Mouse (Mus musculus) bone marrow, adult 2 months (tissue): ENCODE results near the gene Sgsm2. TPM values are rescaled to one million over a fixed set of nuclear protein-coding genes. Genes with fewer than 3 reads are reported as not detected.

Experiments used
- H3K27ac ChIP-seq: fragments of 200-500 bp; 2 replicates; pipeline ENCODE4 v1.5.1; 2012; ENCODE audit warnings: low read depth, mild to moderate bottlenecking, control low read depth, inconsistent platforms, low read length; ENCODE audit not compliant: control insufficient read depth, poor library complexity, insufficient read depth
- H3K4me1 ChIP-seq: fragments of 200-500 bp; 2 replicates; pipeline ENCODE4 v1.6.1; 2011; ENCODE audit warnings: low read length; ENCODE audit not compliant: control insufficient read depth, insufficient read depth
- H3K4me3 ChIP-seq: fragments of 200-500 bp; replicated peaks from 2 replicates; pipeline ENCODE3; 2011; ENCODE audit warnings: mild to moderate bottlenecking, low read depth, low read length, control low read depth; ENCODE audit not compliant: control insufficient read depth
- CTCF ChIP-seq: fragments of 200-500 bp; IDR thresholded peaks from 2 replicates; pipeline ENCODE4 v1.5.1; 2011; ENCODE audit warnings: low read length, control low read depth; ENCODE audit not compliant: control insufficient read depth, insufficient read depth
- POLR2A ChIP-seq: fragments of 200-500 bp; IDR thresholded peaks from 2 replicates; pipeline ENCODE4 v1.6.1; 2011; ENCODE audit warnings: low read depth, mild to moderate bottlenecking, control low read depth, low read length, borderline replicate concordance; ENCODE audit not compliant: control insufficient read depth
- WGBS: fragments of 180-500 bp; shearing (Covaris S2); methylation state at CpG from one replicate; pipeline ENCODE4 v1.1.7; 2018; 5-methylcytosine and 5-hydroxymethylcytosine counted together
- polyA plus RNA-seq: library from polyadenylated mRNA; stranded (reverse); fragments of >200 nt; gene quantifications from 2 replicates; pipeline ENCODE4 v1.2.4, GENCODE M21; 2011; ENCODE audit warnings: low replicate concordance; ENCODE audit not compliant: missing spikeins, insufficient read depth, insufficient read length

Gene Sgsm2
- polyA plus RNA-seq, 1 experiment, result 4.8 TPM

- no peak overlapping the region for H3K4me3 ChIP-seq
- TF ChIP-seq POLR2A (no peak), CTCF (no peak)
- H3K27ac ChIP-seq, result no peak overlapping the region
- WGBS, result 88% methylated on average over 6 of the region's 6 CpGs
- no peaks in the 10 kb centered on the region for H3K4me1 ChIP-seq
Measured at GRCm38 (mm10) chr11:74919249-74919648, 22.4 kb upstream of the Sgsm2 start.

- Histone ChIP-seq H3K27ac (no peak overlapping the region), H3K4me1 (no peaks in the 10 kb centered on the region), H3K4me3 (no peak overlapping the region)
- 72% methylated on average over 3 of the region's 3 CpGs for WGBS
- no peak for TF ChIP-seq POLR2A
- TF ChIP-seq CTCF, result no peak
Measured at GRCm38 (mm10) chr11:74912492-74912891, 15.6 kb upstream of the Sgsm2 start.

DNA sequence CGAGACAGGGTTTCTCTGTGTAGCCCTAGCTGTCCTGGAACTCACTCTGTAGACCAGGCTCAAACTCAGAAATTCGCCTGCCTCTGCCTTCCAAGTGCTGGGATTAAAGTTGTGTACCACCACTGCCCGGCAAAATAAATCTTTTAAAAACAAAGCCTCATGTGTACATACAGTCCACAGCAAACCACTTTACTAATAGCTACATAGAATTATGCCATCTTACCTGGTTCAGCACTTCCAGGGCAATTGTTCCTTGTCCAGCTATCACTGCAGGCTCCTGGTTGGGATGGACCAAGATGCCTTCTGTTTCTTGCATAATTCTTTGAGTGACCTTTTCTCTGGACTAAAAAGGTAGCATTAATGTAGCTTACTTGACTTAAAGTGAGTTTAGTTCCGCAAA, 13.1 kb upstream of the Sgsm2 start:
- Histone ChIP-seq H3K27ac (no peak overlapping the region), H3K4me3 (no peak overlapping the region), H3K4me1 (no peaks in the 10 kb centered on the region)
- 84% methylated on average over 4 of the region's 4 CpGs for WGBS
- TF ChIP-seq CTCF, result no peak
- TF ChIP-seq POLR2A, result no peak

DNA sequence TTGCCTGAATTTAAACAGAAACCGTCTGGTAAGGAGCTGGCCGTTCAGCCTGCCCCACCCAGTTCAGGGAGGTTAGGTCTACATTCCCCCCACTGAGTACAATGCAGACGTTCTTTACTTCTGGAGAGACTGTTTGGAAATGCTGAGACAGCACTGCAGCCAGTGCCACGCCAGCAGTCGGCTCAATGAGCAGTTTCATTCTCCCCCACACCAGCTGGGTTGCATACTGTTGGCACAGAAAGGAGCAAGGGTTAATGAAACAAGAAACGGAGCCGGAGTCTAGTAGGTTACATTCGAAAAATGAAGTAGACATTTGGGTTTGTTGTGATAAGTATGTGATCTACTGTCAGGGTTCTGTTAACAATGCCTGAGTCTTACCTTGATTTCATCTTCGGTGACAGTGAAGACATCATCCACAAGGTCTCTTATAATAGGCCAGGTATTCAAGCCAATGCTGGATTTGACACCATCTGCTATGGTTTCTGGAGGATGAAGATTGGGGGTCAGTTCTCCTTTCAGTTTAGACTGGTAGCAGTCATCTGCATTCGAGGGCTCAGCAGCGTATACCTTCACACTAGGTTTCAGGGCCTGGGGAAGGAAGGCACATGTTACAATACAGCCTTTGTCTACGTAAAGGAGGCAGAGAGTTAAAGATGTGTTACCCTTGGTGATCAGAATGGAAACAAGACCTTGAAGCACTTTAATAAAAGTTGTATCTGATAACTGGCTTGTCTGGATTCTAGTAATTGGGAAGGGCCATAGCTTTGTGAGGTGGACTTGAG, 11.9 kb upstream of the Sgsm2 start:
- Histone ChIP-seq H3K27ac (no peak overlapping the region), H3K4me3 (no peak overlapping the region), H3K4me1 (no peaks in the 10 kb centered on the region)
- WGBS, result 82% methylated on average over 12 of the region's 12 CpGs
- TF ChIP-seq CTCF (no peak), POLR2A (no peak)

DNA sequence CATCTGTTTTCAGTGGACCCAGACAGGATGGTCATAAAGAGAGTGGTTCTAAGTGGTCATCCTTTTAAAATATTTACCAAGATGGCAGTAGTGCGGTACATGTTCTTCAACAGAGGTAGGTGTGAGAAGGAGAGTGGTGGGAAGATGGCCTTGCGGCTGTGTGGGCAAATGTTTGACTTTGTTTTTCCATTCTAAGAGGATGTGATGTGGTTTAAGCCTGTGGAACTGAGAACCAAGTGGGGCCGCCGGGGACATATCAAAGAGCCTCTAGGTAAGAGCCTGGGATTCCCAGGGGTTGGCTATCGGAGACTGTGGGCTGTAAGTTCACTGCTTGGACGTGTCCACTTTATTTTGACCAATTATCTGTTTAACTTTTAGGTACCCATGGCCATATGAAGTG, 11.0 kb upstream of the Sgsm2 start:
- Histone ChIP-seq H3K27ac (no peak overlapping the region), H3K4me1 (no peaks in the 10 kb centered on the region), H3K4me3 (no peak overlapping the region)
- TF ChIP-seq POLR2A (no peak), CTCF (no peak)
- 92% methylated on average over 6 of the region's 6 CpGs for whole genome bisulfite sequencing

- TF ChIP-seq POLR2A (no peak), CTCF (no peak)
- Histone ChIP-seq H3K4me1 (no peaks in the 10 kb centered on the region), H3K27ac (no peak overlapping the region), H3K4me3 (no peak overlapping the region)
- WGBS, result 88% methylated on average over 5 of the region's 5 CpGs
Measured at GRCm38 (mm10) chr11:74902416-74902815, 5.6 kb upstream of the Sgsm2 start.

DNA sequence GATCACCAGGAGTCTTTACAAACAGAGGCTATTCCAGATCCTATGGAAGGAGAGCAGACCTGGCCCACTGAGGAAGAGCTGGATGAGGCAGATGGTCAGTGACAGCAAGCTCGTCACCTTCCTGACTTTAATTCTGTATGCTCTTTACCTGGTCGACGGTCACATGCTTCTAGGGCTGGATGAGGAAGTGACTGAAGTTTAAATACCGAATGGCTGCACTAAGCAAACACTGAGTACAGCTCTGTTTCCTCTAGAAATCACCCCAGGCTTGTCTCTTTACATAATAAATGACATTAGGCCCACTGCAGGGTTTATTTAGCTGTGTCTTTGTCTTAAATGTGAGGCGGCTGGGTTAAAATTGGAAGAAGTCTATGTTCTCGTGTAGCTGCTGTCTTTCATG, 4.7 kb upstream of the Sgsm2 start:
- H3K4me1 ChIP-seq, result no peaks in the 10 kb centered on the region
- TF ChIP-seq CTCF (no peak), POLR2A (no peak)
- H3K27ac ChIP-seq, result no peak overlapping the region
- H3K4me3 ChIP-seq, result no peak overlapping the region
- 72% methylated on average over 6 of the region's 6 CpGs for WGBS

DNA sequence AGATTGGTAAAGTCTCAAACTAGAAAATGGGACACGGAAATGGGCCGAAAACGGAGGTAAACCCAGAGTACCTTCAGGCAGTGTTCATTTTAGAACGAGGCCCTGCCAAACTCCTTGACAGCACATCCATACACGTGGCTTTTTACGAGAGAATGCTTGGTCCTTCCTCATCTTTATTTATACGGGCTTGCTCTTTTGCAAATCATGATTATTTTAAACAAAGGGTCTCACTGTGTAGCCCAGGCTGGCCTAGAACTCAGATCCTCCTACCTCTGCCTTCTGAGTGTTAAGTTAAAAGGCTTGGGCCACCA, 1.6 kb upstream of the Sgsm2 start:
- under 1% methylated on average over 7 of the region's 7 CpGs for WGBS
- TF ChIP-seq POLR2A, result no peak
- TF ChIP-seq CTCF, result no peak
- H3K27ac ChIP-seq, result peak overlapping the region; percentile 43; the same call in 1 of the 2 replicates

More for the DNA sequence above, 1.6 kb upstream of the Sgsm2 start:
- Histone ChIP-seq H3K4me1 (no peaks in the 10 kb centered on the region), H3K4me3 (peak overlapping the region; percentile 81)
